Mouse (Mus musculus): ENCODE measurements around the gene 1110051M20Rik. TPM values are rescaled to one million over a fixed set of nuclear protein-coding genes. Genes with fewer than 3 reads are reported as not detected.

Gene 1110051M20Rik
- polyA plus RNA-seq, 1 experiment from 2014 or later = 68.9 TPM

GRCm38 (mm10) chr2:91335128-91335527 is 109.4 kb downstream of the 1110051M20Rik start:
- no peak overlapping the region for H3K4me3 ChIP-seq (ENCODE audit: low read length)
- H3K4me2 ChIP-seq (replicated peaks; ENCODE audit: low read depth, low read length) = no peak overlapping the region
- no peaks in the 10 kb centered on the region for H3K36me3 ChIP-seq (ENCODE audit: insufficient read depth, low read length)
- no peak overlapping the region for H3K27ac ChIP-seq (ENCODE audit: low read length)
- no peaks in the 10 kb centered on the region for H3K27me3 ChIP-seq (ENCODE audit: insufficient read depth, low read length)
- ATAC-seq (ENCODE audit: low FRiP score, low TSS enrichment) = no peak
- H3K9ac ChIP-seq (replicated peaks; ENCODE audit: low read length) = no peak overlapping the region
- no peaks in the 10 kb centered on the region for H3K9me3 ChIP-seq (ENCODE audit: low read length)
- WGBS = 74% methylated on average over 4 of the region's 4 CpGs
- H3K4me1 ChIP-seq (ENCODE audit: insufficient read depth, low read length) = peaks cover 9% of the 10 kb centered on the region

- Histone ChIP-seq H3K4me3 (ENCODE audit: low read length) (no peak overlapping the region), H3K9ac (replicated peaks; ENCODE audit: low read length) (no peak overlapping the region), H3K4me1 (ENCODE audit: insufficient read depth, low read length) (peaks cover 32% of the 10 kb centered on the region), H3K27ac (ENCODE audit: low read length) (no peak overlapping the region), H3K4me2 (replicated peaks; ENCODE audit: low read depth, low read length) (no peak overlapping the region), H3K9me3 (ENCODE audit: low read length) (no peaks in the 10 kb centered on the region), H3K36me3 (ENCODE audit: insufficient read depth, low read length) (no peaks in the 10 kb centered on the region), H3K27me3 (ENCODE audit: insufficient read depth, low read length) (no peaks in the 10 kb centered on the region)
- no peak for ATAC-seq (ENCODE audit: low FRiP score, low TSS enrichment)
- 60% methylated on average over 7 of the region's 7 CpGs for WGBS
These were observed 113.3 kb downstream of the 1110051M20Rik start for GRCm38 (mm10) chr2:91331051-91331843.

- no peak for ATAC-seq (ENCODE audit: low FRiP score, low TSS enrichment)
- peak overlapping the region; percentile 2; the same call in 1 of the 2 replicates for H3K27ac ChIP-seq (ENCODE audit: low read length)
These were observed 114.3 kb downstream of the 1110051M20Rik start for GRCm38 (mm10) chr2:91329996-91330738.

GRCm38 (mm10) chr2:91328729-91329125 is 115.8 kb downstream of the 1110051M20Rik start:
- H3K9me3 ChIP-seq (ENCODE audit: low read length) = no peaks in the 10 kb centered on the region
- peak overlapping the region; percentile 72 for H3K27ac ChIP-seq (ENCODE audit: low read length)
- H3K4me1 ChIP-seq (ENCODE audit: insufficient read depth, low read length) = peaks cover 41% of the 10 kb centered on the region
- 67% methylated on average over 3 of the region's 3 CpGs for WGBS
- H3K4me2 ChIP-seq (replicated peaks; ENCODE audit: low read depth, low read length) = no peak overlapping the region
- no peak overlapping the region for H3K4me3 ChIP-seq (ENCODE audit: low read length)
- H3K27me3 ChIP-seq (ENCODE audit: insufficient read depth, low read length) = no peaks in the 10 kb centered on the region
- H3K9ac ChIP-seq (replicated peaks; ENCODE audit: low read length) = 0 out of 2 replicates have a peak overlapping the region, but pooled peaks have one; percentile 31
- no peaks in the 10 kb centered on the region for H3K36me3 ChIP-seq (ENCODE audit: insufficient read depth, low read length)
- peak; percentile 36 for ATAC-seq (ENCODE audit: low FRiP score, low TSS enrichment)

More at GRCm38 (mm10) chr2:91329996-91330738, 114.3 kb downstream of the 1110051M20Rik start:
- 64% methylated on average over 8 of the region's 8 CpGs for WGBS
- Histone ChIP-seq H3K36me3 (ENCODE audit: insufficient read depth, low read length) (no peaks in the 10 kb centered on the region), H3K4me1 (ENCODE audit: insufficient read depth, low read length) (peaks cover 35% of the 10 kb centered on the region), H3K4me2 (replicated peaks; ENCODE audit: low read depth, low read length) (no peak overlapping the region), H3K9ac (replicated peaks; ENCODE audit: low read length) (no peak overlapping the region), H3K9me3 (ENCODE audit: low read length) (no peaks in the 10 kb centered on the region), H3K4me3 (ENCODE audit: low read length) (no peak overlapping the region), H3K27me3 (ENCODE audit: insufficient read depth, low read length) (no peaks in the 10 kb centered on the region)

- peak overlapping the region; percentile 20; the same call in 1 of the 2 replicates for H3K4me2 ChIP-seq (replicated peaks; ENCODE audit: low read depth, low read length)
- no peaks in the 10 kb centered on the region for H3K36me3 ChIP-seq (ENCODE audit: insufficient read depth, low read length)
- no peak overlapping the region for H3K9ac ChIP-seq (replicated peaks; ENCODE audit: low read length)
- H3K9me3 ChIP-seq (ENCODE audit: low read length) = no peaks in the 10 kb centered on the region
- peak; percentile 86 for ATAC-seq (ENCODE audit: low FRiP score, low TSS enrichment)
- H3K27ac ChIP-seq (ENCODE audit: low read length) = peak overlapping the region; percentile 72
- peaks cover 41% of the 10 kb centered on the region for H3K4me1 ChIP-seq (ENCODE audit: insufficient read depth, low read length)
- no peak overlapping the region for H3K4me3 ChIP-seq (ENCODE audit: low read length)
- no peaks in the 10 kb centered on the region for H3K27me3 ChIP-seq (ENCODE audit: insufficient read depth, low read length)
- WGBS = 33% methylated on average over 12 of the region's 12 CpGs
These were observed 116.4 kb downstream of the 1110051M20Rik start for GRCm38 (mm10) chr2:91327968-91328728.

- no peaks in the 10 kb centered on the region for H3K36me3 ChIP-seq (ENCODE audit: insufficient read depth, low read length)
- peaks cover 41% of the 10 kb centered on the region for H3K4me1 ChIP-seq (ENCODE audit: insufficient read depth, low read length)
- H3K27ac ChIP-seq (ENCODE audit: low read length) = peak overlapping the region; percentile 7; the same call in 1 of the 2 replicates
- ATAC-seq (ENCODE audit: low FRiP score, low TSS enrichment) = no peak
- 88% methylated on average over 13 of the region's 13 CpGs for WGBS
- H3K9me3 ChIP-seq (ENCODE audit: low read length) = no peaks in the 10 kb centered on the region
- no peak overlapping the region for H3K4me3 ChIP-seq (ENCODE audit: low read length)
- no peaks in the 10 kb centered on the region for H3K27me3 ChIP-seq (ENCODE audit: insufficient read depth, low read length)
- no peak overlapping the region for H3K9ac ChIP-seq (replicated peaks; ENCODE audit: low read length)
- no peak overlapping the region for H3K4me2 ChIP-seq (replicated peaks; ENCODE audit: low read depth, low read length)
These were observed 117.7 kb downstream of the 1110051M20Rik start for GRCm38 (mm10) chr2:91326746-91327350.

GRCm38 (mm10) chr2:91324761-91325421 is 119.6 kb downstream of the 1110051M20Rik start:
- Histone ChIP-seq H3K36me3 (ENCODE audit: insufficient read depth, low read length) (no peaks in the 10 kb centered on the region), H3K4me1 (ENCODE audit: insufficient read depth, low read length) (peaks cover 29% of the 10 kb centered on the region), H3K9me3 (ENCODE audit: low read length) (no peaks in the 10 kb centered on the region), H3K9ac (replicated peaks; ENCODE audit: low read length) (no peak overlapping the region), H3K27me3 (ENCODE audit: insufficient read depth, low read length) (no peaks in the 10 kb centered on the region), H3K4me3 (ENCODE audit: low read length) (no peak overlapping the region), H3K4me2 (replicated peaks; ENCODE audit: low read depth, low read length) (no peak overlapping the region), H3K27ac (ENCODE audit: low read length) (peak overlapping the region; percentile 61; the same call in 1 of the 2 replicates)
- 38% methylated on average over 15 of the region's 15 CpGs for WGBS
- ATAC-seq (ENCODE audit: low FRiP score, low TSS enrichment) = no peak

GRCm38 (mm10) chr2:91324346-91324745 is 120.2 kb downstream of the 1110051M20Rik start:
- Histone ChIP-seq H3K36me3 (ENCODE audit: insufficient read depth, low read length) (no peaks in the 10 kb centered on the region), H3K27me3 (ENCODE audit: insufficient read depth, low read length) (no peaks in the 10 kb centered on the region), H3K4me1 (ENCODE audit: insufficient read depth, low read length) (peaks cover 24% of the 10 kb centered on the region), H3K27ac (ENCODE audit: low read length) (peak overlapping the region; percentile 61; the same call in 1 of the 2 replicates), H3K9ac (replicated peaks; ENCODE audit: low read length) (no peak overlapping the region), H3K4me2 (replicated peaks; ENCODE audit: low read depth, low read length) (no peak overlapping the region), H3K4me3 (ENCODE audit: low read length) (no peak overlapping the region), H3K9me3 (ENCODE audit: low read length) (no peaks in the 10 kb centered on the region)
- WGBS = 78% methylated on average over 1 of the region's 1 CpGs
- no peak for ATAC-seq (ENCODE audit: low FRiP score, low TSS enrichment)

- no peaks in the 10 kb centered on the region for H3K9me3 ChIP-seq (ENCODE audit: low read length)
- no peaks in the 10 kb centered on the region for H3K36me3 ChIP-seq (ENCODE audit: insufficient read depth, low read length)
- 47% methylated on average over 4 of the region's 4 CpGs for WGBS
- no peak overlapping the region for H3K4me3 ChIP-seq (ENCODE audit: low read length)
- no peak overlapping the region for H3K27ac ChIP-seq (ENCODE audit: low read length)
- H3K4me2 ChIP-seq (replicated peaks; ENCODE audit: low read depth, low read length) = no peak overlapping the region
- no peak for ATAC-seq (ENCODE audit: low FRiP score, low TSS enrichment)
- H3K9ac ChIP-seq (replicated peaks; ENCODE audit: low read length) = no peak overlapping the region
- no peaks in the 10 kb centered on the region for H3K27me3 ChIP-seq (ENCODE audit: insufficient read depth, low read length)
- peaks cover 15% of the 10 kb centered on the region; the same call in 1 of the 2 replicates for H3K4me1 ChIP-seq (ENCODE audit: insufficient read depth, low read length)
These were observed 122.0 kb downstream of the 1110051M20Rik start for GRCm38 (mm10) chr2:91322490-91322889.

All from kidney, embryonic 16.5 days (tissue).